Mouse (Mus musculus): Measurements from ENCODE around the gene Gpr1.

GRCm38 (mm10) chr1:63261041-63261590, 46.8 kb upstream of the Gpr1 start:
- TF ChIP-seq POLR2A (IDR thresholded peaks at IDR 0.05; ENCODE audit: borderline replicate concordance, extremely low read depth, low read depth, low read length) (no peak), CTCF (IDR thresholded peaks at IDR 0.05; ENCODE audit: insufficient read depth, low read length) (no peak)

Data from lung, adult 2 months (tissue).